Mouse (Mus musculus): ENCODE results near the gene Efcab6. TPM values are rescaled to one million over a fixed set of nuclear protein-coding genes. Genes with fewer than 3 reads are reported as not detected.

Efcab6 gene
- polyA plus RNA-seq, 1 experiment from 2014 or later: 0.56 TPM

DNA sequence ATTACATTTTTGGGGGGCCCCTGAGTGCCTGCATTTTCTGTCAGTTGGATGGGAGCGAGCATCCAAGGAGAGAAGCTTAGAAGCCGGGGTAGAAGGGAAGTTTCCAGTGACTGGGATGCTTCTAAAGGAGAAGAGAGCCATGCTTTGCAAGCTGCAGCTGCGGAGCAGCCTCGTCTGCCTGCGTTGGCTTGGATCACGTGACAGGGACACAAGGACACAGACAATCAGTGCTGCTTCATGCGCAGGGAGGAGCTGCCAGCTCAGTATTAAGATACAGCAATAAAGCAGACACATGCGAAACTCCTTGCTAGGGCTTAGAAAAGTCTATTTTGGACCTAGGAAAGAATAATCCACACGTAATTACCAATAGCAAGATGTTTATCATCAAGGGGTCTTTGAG is 167.9 kb downstream of the Efcab6 start:
- H3K4me2 ChIP-seq: no peak overlapping the region
- no peak overlapping the region for H3K4me3 ChIP-seq
- H3K27ac ChIP-seq: peak overlapping the region; percentile 22
- H3K27me3 ChIP-seq (replicated peaks): no peaks in the 10 kb centered on the region
- no peaks in the 10 kb centered on the region for H3K9me3 ChIP-seq
- H3K36me3 ChIP-seq (replicated peaks): no peaks in the 10 kb centered on the region
- H3K4me1 ChIP-seq: peaks cover 17% of the 10 kb centered on the region
- 34% methylated on average over 9 of the region's 9 CpGs for WGBS
- peak; percentile 81 for ATAC-seq (replicated peaks)
- H3K9ac ChIP-seq: no peak overlapping the region

DNA sequence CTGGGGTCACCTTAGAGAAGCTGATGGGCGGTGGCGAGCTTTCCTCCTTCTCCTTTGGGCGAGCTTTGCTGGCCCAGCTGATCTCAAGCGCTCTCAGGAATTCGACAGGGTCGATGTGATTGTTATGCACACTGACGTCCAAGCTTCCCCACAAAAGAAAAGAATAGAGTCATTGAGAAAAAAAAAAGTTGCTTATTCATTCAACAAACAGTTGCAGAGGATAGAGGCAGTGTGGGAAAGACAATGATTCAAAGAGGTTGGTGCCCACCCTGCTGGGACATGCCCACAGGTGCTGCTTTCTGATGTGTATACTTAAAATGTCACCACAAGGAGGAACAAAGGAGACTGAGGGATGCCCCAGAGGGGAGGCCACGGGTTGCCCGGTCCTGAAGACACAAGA is 169.2 kb downstream of the Efcab6 start:
- peaks cover 17% of the 10 kb centered on the region for H3K4me1 ChIP-seq
- H3K9ac ChIP-seq: no peak overlapping the region
- H3K4me2 ChIP-seq: no peak overlapping the region
- H3K27me3 ChIP-seq (replicated peaks): no peaks in the 10 kb centered on the region
- no peak overlapping the region for H3K27ac ChIP-seq
- WGBS: 25% methylated on average over 9 of the region's 9 CpGs
- no peaks in the 10 kb centered on the region for H3K36me3 ChIP-seq (replicated peaks)
- no peak overlapping the region for H3K4me3 ChIP-seq
- H3K9me3 ChIP-seq: no peaks in the 10 kb centered on the region
- ATAC-seq (replicated peaks): no peak

DNA sequence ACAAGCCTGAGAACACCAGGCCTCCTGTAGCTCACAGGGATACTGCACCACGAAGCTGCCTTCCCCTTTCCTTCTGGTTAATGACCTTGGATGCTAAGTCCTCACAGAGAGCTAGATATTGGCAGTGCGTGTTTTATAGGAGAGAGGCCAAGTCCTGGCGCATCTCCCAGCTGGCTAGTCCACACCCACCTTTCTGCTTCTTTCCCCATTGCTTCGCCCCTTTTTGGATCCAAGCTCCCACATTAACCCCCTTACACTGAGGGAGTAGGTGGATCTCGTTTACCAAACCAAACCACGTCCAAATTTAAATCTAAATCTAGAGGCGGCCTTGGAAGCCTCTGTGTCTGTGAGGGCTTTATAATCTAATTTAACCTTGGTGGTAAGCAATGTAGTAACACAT is 170.9 kb downstream of the Efcab6 start:
- Histone ChIP-seq H3K4me3 (no peak overlapping the region), H3K36me3 (replicated peaks) (no peaks in the 10 kb centered on the region), H3K27ac (no peak overlapping the region), H3K9ac (no peak overlapping the region), H3K27me3 (replicated peaks) (no peaks in the 10 kb centered on the region), H3K4me1 (peaks cover 17% of the 10 kb centered on the region), H3K4me2 (no peak overlapping the region), H3K9me3 (no peaks in the 10 kb centered on the region)
- ATAC-seq (replicated peaks): no peak
- WGBS: 73% methylated on average over 7 of the region's 7 CpGs

DNA sequence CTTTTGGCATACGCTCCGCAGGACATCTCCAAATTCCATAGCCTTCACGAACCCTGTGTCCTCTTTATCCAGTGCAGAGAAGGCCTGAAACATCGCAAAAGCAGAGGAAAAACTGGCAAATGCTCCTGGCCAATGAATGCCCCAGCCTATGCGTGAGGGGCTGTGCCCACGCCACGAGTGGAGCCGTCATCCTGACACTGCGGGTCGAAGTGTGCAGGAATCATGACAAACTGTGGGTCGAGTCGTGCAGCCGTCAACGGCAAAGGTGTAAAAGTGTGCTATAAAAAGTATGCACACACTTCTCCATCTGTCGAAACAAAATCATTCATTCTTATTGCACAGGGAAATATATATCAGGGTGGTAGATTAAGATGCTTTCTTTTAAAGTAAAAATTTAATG is 172.3 kb downstream of the Efcab6 start:
- Histone ChIP-seq H3K9me3 (no peaks in the 10 kb centered on the region), H3K4me2 (no peak overlapping the region), H3K9ac (no peak overlapping the region), H3K27ac (no peak overlapping the region), H3K4me3 (no peak overlapping the region), H3K36me3 (replicated peaks) (no peaks in the 10 kb centered on the region), H3K27me3 (replicated peaks) (no peaks in the 10 kb centered on the region), H3K4me1 (peaks cover 17% of the 10 kb centered on the region)
- ATAC-seq (replicated peaks): no peak
- WGBS: 86% methylated on average over 15 of the region's 15 CpGs

DNA sequence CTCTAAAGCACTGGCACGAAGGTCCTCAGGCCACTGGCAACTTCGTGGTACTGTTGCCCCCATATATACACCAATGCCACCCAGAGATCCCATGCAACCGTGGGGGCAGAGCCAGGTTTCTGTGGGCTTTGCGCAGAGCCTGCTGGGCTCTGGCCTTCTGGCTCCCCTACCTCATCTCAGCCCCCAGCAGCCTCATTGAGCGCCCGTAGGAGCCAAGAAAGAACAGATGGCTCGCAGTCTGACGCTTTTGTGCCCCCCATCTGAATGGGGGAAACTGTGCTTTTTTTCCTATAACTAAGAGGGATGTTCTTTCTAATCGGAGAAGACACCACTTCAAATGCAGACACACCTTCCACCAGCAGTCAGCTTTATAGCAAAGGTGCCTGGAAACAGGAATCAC is 180.9 kb downstream of the Efcab6 start:
- Histone ChIP-seq H3K27ac (no peak overlapping the region), H3K27me3 (replicated peaks) (no peaks in the 10 kb centered on the region), H3K9ac (no peak overlapping the region), H3K4me1 (no peaks in the 10 kb centered on the region), H3K9me3 (no peaks in the 10 kb centered on the region), H3K4me3 (no peak overlapping the region), H3K4me2 (no peak overlapping the region), H3K36me3 (replicated peaks) (no peaks in the 10 kb centered on the region)
- ATAC-seq (replicated peaks): no peak
- 84% methylated on average over 9 of the region's 9 CpGs for WGBS

DNA sequence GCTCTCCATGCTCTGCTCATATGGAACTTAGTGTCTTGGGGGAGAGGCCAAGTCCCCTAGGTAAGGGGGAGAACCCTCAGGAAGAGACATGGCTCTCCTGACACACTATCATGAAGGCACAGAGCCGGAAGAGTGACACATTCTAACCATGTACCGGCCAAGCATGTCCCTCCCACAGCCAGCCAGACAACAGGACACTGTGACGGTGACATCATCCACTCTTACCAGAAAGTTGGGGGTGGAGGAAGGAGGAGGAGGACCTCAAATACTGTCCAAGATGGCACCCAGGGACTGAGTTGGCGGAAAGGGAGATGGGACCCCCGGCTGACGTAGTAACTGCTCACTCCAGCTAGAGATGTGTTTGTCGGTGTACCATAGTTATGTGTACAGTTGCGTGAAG is 181.4 kb downstream of the Efcab6 start:
- H3K36me3 ChIP-seq (replicated peaks): no peaks in the 10 kb centered on the region
- H3K27me3 ChIP-seq (replicated peaks): no peaks in the 10 kb centered on the region
- H3K9me3 ChIP-seq: no peaks in the 10 kb centered on the region
- H3K4me3 ChIP-seq: no peak overlapping the region
- no peak for ATAC-seq (replicated peaks)
- 95% methylated on average over 8 of the region's 8 CpGs for WGBS
- H3K27ac ChIP-seq: no peak overlapping the region
- H3K4me2 ChIP-seq: no peak overlapping the region
- H3K4me1 ChIP-seq: no peaks in the 10 kb centered on the region
- no peak overlapping the region for H3K9ac ChIP-seq

DNA sequence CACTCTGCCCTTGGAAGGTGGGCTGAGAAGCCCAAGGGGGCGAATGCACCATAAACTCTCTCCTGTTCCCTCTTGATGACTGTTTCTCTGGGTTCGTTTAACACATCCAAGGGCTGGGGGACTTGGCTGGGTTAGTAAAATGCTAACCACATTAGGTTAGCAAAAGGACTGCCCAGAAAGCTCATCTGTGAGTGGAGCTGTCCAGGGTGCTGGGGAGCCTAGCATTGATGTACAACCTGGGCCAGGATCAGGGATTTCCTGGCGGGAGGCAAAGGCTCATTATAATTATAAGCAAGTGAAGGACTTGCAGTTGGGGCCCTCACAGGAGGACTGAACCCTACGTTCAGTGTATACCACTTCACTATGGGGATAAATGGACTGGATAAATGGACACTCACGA is 185.3 kb downstream of the Efcab6 start:
- Histone ChIP-seq H3K27me3 (replicated peaks) (no peaks in the 10 kb centered on the region), H3K9me3 (no peaks in the 10 kb centered on the region), H3K36me3 (replicated peaks) (no peaks in the 10 kb centered on the region), H3K4me1 (no peaks in the 10 kb centered on the region), H3K4me2 (no peak overlapping the region), H3K9ac (no peak overlapping the region), H3K4me3 (no peak overlapping the region), H3K27ac (no peak overlapping the region)
- no peak for ATAC-seq (replicated peaks)
- WGBS: 26% methylated on average over 5 of the region's 5 CpGs

DNA sequence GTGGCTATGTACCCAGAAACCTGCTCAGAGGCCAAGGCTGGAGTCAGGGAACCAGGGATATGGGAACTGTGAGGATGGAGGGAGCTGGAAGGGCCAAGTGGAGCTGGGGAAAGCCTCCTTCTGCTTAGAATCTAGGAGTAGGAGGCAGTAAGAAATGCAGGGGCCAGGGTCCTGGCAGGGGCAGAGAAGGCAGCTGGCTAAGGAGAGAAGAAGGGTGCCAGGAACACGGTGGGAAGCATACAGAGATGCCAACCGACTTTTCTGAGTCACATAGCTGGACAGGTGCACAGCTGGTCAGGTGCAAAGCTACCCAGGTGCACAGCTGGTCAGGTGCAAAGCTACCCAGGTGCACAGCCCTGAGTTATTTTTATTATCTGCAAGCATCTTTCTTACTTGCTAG is 187.3 kb downstream of the Efcab6 start:
- Histone ChIP-seq H3K36me3 (replicated peaks) (no peaks in the 10 kb centered on the region), H3K27ac (no peak overlapping the region), H3K4me3 (no peak overlapping the region), H3K4me1 (no peaks in the 10 kb centered on the region), H3K27me3 (replicated peaks) (no peaks in the 10 kb centered on the region), H3K9me3 (no peaks in the 10 kb centered on the region), H3K4me2 (no peak overlapping the region), H3K9ac (no peak overlapping the region)
- 82% methylated on average over 2 of the region's 2 CpGs for WGBS
- ATAC-seq (replicated peaks): no peak

DNA sequence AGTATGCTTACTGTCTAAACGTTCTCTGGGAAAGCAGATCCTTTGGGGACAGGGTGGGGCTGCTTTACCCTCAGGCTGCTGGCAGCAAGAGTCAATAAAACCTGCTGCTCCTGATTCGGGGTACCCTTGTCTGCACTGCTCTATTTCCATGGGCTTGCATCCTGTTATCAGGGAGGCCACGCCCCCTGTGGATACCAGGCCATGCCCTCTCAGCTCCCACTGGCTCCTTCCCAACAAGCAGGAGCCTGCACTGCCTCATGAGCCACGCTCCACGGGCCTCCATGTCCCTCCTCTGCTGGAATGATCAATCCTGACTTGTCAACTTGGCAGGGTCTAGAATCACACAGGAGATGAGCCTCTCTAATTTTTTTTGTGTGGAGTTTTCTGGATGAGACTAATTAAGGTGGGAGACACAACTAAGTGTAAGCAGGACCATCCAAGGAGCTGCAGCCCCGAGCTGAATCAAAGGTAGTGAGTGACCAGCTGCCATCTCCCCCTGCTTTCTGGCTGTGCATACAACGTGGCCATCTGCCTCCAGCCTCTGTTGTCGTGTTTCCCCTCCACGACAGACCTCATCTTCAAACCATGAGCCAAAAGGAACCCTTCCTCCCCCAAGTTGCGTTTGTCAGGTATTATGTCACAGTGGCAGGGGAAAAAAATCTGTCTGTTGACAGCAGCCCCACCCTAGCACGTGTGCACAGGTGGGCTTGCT is 187.9 kb downstream of the Efcab6 start:
- Histone ChIP-seq H3K4me2 (no peak overlapping the region), H3K27me3 (replicated peaks) (no peaks in the 10 kb centered on the region), H3K4me1 (no peaks in the 10 kb centered on the region), H3K9ac (no peak overlapping the region), H3K9me3 (no peaks in the 10 kb centered on the region), H3K27ac (no peak overlapping the region), H3K4me3 (no peak overlapping the region), H3K36me3 (replicated peaks) (no peaks in the 10 kb centered on the region)
- ATAC-seq (replicated peaks): no peak
- WGBS: 55% methylated on average over 11 of the region's 11 CpGs

DNA sequence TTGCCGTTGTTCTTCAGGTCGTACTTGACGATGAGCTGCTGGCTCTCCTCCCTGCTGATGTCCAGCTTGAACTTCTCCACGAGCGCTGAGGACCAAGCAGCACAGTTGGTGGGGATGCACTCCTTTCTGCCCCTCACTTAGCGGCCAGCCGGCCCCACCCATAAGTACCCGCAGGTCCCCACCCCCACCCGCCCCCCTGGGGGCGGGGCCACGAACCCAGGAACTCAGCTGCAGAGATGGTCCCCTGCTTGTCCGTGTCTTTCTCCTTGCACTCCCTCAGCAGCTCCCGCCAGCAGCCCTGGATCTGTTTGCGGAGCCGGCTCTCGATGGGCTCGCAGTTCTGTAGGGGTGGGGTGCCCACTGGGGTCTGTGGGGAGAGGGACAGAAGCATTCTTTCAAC is 194.2 kb downstream of the Efcab6 start:
- 9% methylated on average over 17 of the region's 17 CpGs for WGBS
- no peak overlapping the region for H3K9ac ChIP-seq
- no peak for ATAC-seq (replicated peaks)
- no peaks in the 10 kb centered on the region for H3K27me3 ChIP-seq (replicated peaks)
- no peaks in the 10 kb centered on the region for H3K9me3 ChIP-seq
- no peak overlapping the region for H3K4me2 ChIP-seq
- H3K27ac ChIP-seq: no peak overlapping the region
- H3K4me1 ChIP-seq: no peaks in the 10 kb centered on the region
- no peaks in the 10 kb centered on the region for H3K36me3 ChIP-seq (replicated peaks)
- no peak overlapping the region for H3K4me3 ChIP-seq

DNA sequence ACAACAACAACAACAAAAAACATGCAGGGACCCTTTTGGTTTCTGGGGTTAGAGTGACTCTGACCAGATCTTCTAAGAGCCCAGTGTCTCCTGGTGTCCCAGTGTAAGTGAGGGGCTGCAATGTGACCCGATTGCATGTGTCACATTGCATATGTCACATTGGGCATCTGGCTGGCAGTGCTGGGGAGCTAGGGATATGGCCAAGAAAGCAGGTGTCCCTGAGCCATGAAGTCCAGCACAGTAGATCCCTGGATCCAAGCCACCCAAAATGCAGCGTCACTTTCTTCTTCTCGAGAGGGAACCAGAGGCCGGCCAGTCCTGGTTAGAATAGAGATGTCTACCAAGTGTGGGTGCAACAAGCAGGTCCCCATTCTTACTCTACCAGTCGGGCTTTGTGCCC is 199.6 kb downstream of the Efcab6 start:
- Histone ChIP-seq H3K27ac (no peak overlapping the region), H3K9ac (no peak overlapping the region), H3K4me1 (no peaks in the 10 kb centered on the region), H3K36me3 (replicated peaks) (no peaks in the 10 kb centered on the region), H3K9me3 (no peaks in the 10 kb centered on the region), H3K27me3 (replicated peaks) (no peaks in the 10 kb centered on the region), H3K4me3 (no peak overlapping the region), H3K4me2 (no peak overlapping the region)
- ATAC-seq (replicated peaks): no peak
- 93% methylated on average over 5 of the region's 5 CpGs for WGBS

DNA sequence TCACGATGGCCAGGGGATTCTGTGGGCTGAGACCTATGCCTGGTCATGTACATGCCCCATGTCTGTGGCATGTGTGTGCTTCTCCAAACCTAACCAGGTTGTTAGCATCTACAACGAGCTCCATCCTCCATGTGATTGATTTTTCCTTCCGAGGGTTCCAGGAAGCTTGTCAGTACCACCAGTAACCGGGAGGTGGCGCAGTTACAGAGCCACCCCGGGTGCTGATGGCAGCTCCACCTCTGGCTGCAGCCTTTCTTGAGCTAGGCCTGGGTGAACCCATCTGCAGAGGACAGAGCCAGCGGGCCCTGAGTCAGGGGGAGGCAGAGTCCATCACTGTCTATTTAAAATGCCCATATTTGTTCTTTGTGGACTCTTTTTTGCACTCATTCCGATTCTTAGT is 208.1 kb downstream of the Efcab6 start:
- Histone ChIP-seq H3K9ac (no peak overlapping the region), H3K36me3 (replicated peaks) (no peaks in the 10 kb centered on the region), H3K4me1 (no peaks in the 10 kb centered on the region), H3K9me3 (no peaks in the 10 kb centered on the region), H3K27ac (no peak overlapping the region), H3K4me3 (no peak overlapping the region), H3K4me2 (no peak overlapping the region), H3K27me3 (replicated peaks) (no peaks in the 10 kb centered on the region)
- WGBS: 17% methylated on average over 8 of the region's 8 CpGs
- no peak for ATAC-seq (replicated peaks)

DNA sequence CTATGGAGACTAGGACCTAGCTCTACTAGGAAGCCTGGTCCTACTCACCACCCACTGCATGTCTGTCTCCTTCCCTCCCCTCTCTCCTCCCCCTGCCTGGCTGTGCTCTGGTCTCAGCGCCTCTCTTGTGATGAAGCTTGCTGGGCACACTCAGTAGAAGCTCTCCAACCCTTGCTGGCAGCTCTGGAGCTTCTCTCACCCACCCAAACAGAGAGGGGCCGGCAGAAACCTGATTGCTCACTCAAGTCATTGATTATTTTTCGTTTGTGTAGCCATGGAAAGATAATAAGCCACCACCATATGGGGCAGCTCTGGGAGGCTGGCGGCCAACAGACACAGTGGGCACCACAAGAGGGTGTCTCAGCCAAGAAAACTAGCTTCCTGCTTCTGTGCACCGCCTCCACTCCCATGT is 211.8 kb downstream of the Efcab6 start:
- Histone ChIP-seq H3K27me3 (replicated peaks) (no peaks in the 10 kb centered on the region), H3K9me3 (no peaks in the 10 kb centered on the region), H3K36me3 (replicated peaks) (no peaks in the 10 kb centered on the region), H3K27ac (no peak overlapping the region), H3K9ac (no peak overlapping the region), H3K4me2 (no peak overlapping the region), H3K4me1 (peaks cover 12% of the 10 kb centered on the region), H3K4me3 (no peak overlapping the region)
- 69% methylated on average over 5 of the region's 5 CpGs for WGBS
- no peak for ATAC-seq (replicated peaks)

Data from midbrain, embryonic 15.5 days (tissue).